Mouse (Mus musculus): ENCODE measurements around the gene Kbtbd8. TPM values are rescaled to one million over a fixed set of nuclear protein-coding genes. Genes with fewer than 3 reads are reported as not detected.

Kbtbd8 gene
- total RNA-seq, 2 experiments from 2014 or later, result 0.77 to 3.3 TPM

GRCm38 (mm10) chr6:95167668-95168227, 50.7 kb downstream of the Kbtbd8 start:
- ATAC-seq (replicated peaks; ENCODE audit: low FRiP score, poor library complexity, severe bottlenecking), result no peak

- no peak for ATAC-seq (replicated peaks; ENCODE audit: low FRiP score, poor library complexity, severe bottlenecking)
Measured at GRCm38 (mm10) chr6:95169411-95169810, 52.4 kb downstream of the Kbtbd8 start.

- no peak for ATAC-seq (replicated peaks; ENCODE audit: low FRiP score, poor library complexity, severe bottlenecking)
Measured at GRCm38 (mm10) chr6:95174311-95175143, 57.5 kb downstream of the Kbtbd8 start.

Other genes with a start within 250 kb of the Kbtbd8 start
- gene Gm10234, start 204.9 kb downstream of the Kbtbd8 start, total RNA-seq (2015; ENCODE audit: low replicate concordance), result not detected in 2 replicates
- not detected in 2 replicates for gene Gm10234, start 204.9 kb downstream of the Kbtbd8 start, total RNA-seq (2017; ENCODE audit: low replicate concordance)

Data from erythroblast, adult 5-6 weeks (primary cell).